Mouse (Mus musculus) cerebellum, adult 18-20 months (tissue): ENCODE data around the gene Fam25c.
"Not testable (repeated sequence)": the region's sequence is repeated elsewhere in the genome, so short reads cannot be mapped to it uniquely, and the experiment has no call there.

Experiments
- DNase-seq, 2 experiments: peaks; one replicate each; pipeline ENCODE4 v3.0.0; 2021

Fam25c gene

DNA sequence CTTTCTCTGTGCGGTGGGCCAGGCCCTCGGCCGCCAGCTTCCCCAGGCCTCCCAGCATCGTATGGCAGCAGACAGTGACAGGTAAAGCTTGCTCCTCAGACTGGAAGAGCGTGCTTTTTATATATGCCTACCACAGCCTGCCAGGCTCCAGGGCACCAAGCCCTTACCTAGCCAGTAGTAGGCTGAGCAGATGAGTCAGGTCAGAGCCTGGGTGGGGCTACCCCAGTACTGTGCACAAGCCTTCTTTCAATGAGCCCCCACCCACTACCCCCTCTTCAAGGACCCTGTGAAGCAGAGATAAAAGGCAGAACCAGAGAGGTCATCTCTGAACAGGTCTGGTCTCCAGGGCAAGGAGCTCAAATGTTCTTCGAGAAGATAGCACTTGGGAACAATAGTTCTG, at the start of gene Fam25c:
TSS of gene Fam25c (minus strand) at position 133 of the 400 bp plus-strand sequence.
- DNase-seq, result no peak

DNA sequence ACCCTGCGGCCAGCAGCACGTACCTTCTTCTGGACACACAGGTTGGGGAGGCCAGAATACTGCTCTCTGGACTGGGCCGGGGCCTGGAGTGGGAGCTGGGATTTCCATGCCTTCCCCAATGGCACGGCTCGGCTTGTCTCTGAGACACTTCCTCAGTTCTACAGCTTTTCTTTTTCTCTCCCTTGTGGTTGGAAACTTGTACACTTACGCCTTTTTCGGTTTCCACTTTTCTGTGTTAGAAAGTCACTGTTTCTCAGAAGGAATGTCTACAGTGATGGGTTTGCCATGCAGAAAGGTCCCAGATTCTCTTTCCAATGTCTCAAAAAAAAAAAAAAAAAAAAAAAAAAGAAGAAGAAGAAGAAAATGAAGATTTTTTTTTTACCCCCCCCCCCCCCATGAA, 48.2 kb upstream of the Fam25c start:
- DNase-seq, result no peak

DNA sequence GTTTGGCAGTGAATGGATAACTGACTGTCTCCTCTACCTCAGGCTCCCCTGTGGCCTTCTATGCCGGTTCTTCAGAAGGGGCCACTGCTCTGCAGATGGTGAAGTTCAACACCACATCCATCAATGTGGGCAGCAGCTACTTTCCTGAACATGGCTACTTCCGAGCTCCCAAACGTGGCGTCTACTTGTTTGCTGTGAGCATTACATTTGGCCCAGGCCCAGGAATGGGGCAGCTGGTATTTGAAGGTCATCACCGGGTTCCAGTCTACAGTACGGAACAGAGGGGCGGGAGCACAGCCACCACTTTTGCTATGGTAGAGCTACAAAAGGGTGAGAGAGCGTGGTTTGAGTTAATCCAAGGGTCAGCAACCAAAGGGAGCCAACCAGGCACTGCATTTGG, 47.6 kb upstream of the Fam25c start:
- no peak for DNase-seq

DNA sequence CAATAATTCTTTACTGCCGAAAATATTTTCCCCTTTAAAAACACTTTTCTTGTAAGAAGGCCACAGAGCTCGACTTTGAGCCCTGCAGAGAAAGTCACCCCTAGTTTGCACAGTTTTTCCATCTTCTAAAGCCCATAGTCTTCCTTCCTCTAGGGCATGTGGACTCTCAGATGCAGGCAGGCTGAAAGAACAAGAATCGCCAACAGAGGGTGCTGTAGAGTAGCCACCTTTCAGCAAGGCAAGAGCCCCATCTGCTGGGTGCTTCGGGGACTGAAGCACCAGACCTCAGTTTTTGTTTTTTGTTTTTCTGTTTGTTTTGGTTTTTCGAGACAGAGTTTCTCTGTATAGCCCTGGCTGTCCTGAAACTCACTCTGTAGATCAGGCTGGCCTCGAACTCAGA, 45.9 kb upstream of the Fam25c start:
- DNase-seq, result peak; percentile 67 to 77

DNA sequence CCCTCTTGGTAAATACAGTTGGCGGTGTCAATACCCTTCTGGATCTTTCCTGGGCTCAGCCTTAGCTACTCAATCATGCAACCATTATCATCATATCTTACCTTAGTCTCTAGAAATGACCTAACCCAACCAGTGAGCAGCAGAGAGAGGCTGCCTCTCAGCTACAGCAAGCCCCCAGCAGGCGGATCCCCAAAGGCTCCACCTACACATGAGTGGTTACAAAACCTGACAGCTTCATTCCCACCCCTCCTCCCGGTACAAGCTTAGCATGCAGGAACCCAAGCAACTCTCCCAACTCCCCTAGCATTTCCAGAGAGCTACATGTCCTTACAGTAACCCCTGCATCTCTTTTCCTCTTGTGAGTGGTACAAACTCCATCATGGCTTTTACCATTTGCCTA, 44.8 kb upstream of the Fam25c start:
- DNase-seq, result no peak

DNA sequence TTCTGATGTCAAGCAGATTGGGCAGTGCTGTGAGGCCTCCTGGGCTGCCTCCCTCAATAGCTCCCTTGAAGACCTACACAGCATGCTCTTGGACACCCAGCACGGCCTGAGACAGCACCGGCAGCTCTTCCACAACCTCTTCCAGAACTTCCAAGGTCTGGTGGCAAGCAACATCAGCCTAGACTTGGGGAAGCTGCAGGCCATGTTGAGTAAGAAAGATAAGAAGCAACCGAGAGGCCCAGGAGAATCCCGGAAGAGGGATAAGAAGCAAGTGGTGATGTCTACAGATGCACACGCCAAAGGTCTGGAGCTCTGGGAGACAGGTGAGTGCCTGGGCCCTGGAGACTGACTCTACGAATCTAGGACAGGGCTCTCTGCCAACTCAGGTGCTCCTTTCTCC, 44.1 kb upstream of the Fam25c start:
- DNase-seq, result no peak

DNA sequence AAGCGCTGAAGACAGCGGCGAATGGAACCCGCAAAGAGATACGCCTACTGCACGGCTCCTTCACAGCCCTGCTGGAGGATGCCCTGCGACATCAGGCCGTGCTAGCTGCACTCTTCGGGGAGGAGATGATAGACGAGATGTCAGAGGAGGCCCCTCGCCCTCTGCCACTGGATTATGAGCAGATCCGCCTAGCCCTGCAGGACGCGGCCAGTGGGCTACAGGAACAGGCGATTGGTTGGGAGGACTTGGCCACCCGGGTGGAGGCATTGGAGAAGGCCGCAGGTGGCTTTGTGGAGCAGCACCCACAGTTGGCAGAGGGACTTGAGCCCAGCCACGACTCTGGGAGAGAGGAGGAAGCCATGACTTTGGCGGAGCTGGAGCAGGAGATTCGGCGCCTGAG, 43.7 kb upstream of the Fam25c start:
- DNase-seq, result no peak

DNA sequence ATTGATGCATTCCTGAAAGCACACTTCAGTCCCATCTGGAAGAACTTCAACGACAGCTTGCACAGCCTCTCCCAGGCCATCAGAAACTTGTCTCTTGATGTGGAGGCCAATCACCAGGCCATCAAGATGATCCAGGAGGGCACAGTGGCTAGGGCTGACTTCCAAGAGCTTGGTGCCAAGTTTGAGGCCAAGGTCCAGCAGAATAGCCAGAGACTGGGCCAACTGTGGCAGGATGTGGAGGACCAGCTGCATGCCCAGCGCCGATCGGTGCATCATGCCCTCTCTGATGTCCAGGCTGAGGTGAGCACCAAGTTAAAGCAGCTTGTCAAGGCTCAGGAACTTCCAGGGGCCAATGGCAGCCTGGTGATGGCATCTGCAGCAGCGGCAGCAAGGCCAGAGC, 42.6 kb upstream of the Fam25c start:
- DNase-seq, result no peak

DNA sequence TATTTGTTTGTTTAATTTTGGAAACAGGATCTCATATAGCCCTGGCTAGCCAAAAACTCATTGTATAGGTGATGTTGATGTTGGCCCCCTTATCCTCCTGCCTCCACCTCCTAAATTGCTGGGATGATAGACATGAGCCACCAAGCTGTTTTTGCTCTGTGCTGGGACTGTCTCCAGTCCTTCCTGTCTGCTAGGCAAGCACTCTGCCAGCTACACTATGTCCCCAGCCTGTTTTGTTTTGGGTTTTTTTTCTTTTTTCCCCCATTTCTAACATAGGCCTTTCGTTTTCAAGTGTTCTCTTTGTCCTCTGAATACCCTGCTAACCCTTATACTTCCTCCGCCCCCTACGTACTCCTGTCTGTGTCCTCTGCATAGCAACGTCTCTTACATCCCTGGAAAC, 38.1 kb upstream of the Fam25c start:
- DNase-seq, result no peak

DNA sequence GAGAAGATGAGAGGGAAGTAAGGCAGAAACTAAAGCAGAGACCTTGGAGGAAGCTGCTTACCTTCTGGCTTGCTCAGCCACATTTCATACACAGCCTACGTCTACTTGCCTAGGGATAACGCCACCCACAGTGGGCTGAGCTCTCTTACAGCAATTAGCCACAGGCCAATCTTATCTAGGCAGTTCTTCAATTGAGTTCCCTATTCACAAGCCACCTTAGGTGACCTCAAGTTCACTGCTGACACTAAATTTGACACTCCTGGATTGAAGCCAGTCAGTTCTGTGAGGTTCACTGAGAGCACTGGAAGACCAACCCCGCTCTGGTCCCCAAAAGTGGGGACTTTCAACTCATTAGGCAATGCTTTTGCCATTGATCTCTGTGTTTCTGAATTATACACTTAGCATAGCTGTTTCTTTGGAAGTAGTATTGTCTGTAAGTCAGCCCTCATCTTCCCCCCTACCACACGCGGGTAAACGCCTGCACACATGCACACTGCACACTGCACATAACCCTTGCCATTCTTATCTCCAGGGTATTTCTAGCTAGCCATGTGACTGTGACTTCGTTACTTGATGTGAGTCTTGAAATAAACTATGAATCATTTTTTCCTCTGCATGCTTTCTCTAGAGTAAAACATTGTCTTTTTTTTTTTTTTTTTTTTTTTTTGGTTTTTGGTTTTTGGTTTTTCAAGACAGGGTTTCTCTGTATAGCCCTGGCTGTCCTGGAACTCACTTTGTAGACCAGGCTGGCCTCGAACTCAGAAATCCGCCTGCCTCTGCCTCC, 27.9 kb upstream of the Fam25c start:
- DNase-seq, result no peak

DNA sequence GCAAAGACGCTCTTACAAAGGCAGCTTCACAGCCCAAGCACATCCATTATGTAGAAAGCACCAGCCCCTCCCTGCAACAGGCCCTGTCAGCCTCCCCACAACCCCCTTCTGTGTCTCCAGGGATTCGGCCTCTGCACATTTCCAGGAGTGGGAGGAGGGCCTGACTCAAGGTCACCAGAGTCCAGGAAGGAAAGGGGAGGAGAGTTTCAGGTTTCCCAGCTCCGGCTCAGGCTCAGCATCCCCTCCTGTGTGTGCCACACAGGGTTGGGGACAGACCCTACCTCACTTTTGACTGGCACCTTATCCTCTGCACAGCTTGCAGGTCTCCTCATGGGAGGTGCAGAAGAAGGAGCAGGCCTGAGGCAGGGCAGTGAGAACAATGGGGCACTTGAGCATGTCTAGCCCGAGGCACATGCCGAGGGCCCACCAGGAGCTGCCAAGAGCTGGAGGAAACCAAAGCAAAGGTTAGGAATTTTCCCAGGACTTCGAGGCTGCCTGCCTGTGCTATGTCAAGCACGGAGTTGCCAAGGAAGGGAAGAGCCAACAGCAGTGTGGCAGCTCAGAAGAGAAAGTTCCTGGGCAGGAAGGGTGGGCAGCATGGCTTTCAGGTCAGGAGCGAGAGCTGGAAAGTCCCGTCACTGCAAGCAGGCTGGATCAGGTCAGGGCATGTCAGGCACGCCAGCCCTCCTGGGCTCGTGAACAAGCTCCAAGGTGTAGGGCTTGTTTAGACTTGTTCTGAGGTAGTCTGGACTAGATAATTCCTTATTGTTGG, 23.5 kb upstream of the Fam25c start:
- no peak for DNase-seq

DNA sequence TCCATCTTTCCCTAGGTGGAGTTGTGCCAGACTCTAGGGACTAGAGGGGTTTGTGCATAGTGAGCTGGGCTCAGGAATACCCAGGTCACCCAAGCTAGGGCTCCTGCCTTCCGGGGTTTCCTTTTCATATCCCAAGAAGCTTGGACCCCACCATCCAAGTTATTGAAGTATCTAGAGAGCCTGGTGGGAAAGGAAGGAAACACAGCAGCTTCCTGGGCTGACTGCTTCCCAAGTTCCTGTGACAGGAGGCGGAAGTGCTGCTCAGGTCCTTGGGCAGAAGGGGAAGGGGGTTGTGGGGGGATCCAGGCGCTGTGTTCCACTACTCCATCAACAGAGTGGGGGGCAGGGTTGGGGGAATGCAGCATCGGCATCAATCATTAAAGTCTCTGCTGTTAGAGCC, 21.9 kb upstream of the Fam25c start:
- DNase-seq, result no peak

DNA sequence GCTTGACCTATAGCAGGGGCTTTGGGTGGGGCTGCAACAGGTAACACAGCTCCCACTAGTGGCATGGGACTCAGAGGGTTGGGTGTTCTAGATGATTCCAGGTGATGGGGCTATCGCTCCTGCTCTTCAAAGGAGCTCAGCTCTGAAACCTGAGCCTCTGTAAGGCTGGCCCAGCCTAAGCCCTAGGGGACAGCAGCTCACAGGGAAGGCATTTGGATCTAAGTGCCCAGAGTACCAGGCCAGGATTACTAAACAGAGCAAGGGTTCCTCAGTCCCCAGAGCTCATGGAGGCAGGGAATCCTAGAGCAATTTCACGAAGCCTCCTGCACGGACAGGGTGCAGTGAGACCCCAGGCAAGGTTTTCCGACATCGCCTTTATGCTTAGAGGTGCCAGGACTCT, 20.7 kb upstream of the Fam25c start:
- no peak for DNase-seq

DNA sequence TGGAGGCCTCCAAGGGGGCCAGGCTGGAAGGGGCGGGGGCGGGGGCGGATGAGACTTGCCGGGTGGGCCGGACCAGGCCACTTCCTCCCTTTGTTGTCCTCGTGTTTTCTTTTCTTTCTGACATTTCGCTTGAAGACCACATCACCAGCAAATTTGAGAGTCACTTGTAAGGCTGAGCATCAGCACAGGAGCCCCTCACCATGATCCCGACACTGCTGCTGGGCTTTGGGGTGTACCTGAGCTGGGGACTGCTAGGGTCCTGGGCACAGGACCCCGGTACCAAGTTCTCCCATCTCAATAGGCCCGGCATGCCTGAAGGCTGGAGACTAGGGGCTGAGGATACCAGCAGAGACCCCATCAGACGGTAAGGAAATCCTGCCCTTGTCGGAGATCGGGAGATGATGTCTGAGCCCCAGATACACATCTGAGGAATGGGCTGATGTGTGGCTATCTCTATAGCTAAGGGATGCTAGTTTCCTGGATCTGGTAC, 20.2 kb upstream of the Fam25c start, which contains the start of gene Mmrn2:
TSS of gene Mmrn2 (plus strand) at position 51 of the 490 bp plus-strand sequence.
- DNase-seq, result no peak

DNA sequence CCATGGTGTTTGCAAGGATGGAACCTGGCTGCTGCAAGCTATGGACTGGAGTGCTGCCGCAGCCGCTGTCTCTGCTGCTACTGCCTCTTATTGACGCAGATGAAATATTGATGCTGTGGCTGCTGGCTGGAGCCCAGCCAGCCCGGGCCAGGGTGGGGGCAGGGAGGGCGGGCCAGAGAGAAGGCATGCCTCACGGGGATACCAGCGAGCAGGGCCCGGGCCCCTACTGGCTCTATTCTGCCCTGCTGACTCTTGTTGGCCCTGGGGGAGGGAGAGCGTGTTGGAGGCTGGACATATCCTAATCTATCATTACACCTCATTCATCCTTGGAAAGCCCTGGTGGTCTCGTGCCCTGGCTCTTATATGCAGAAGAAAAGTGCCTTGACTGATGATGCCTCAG, 19.3 kb upstream of the Fam25c start, which contains the start of gene Sncg:
TSS of gene Sncg (minus strand) at position 213 of the 400 bp plus-strand sequence.
- DNase-seq, result no peak

DNA sequence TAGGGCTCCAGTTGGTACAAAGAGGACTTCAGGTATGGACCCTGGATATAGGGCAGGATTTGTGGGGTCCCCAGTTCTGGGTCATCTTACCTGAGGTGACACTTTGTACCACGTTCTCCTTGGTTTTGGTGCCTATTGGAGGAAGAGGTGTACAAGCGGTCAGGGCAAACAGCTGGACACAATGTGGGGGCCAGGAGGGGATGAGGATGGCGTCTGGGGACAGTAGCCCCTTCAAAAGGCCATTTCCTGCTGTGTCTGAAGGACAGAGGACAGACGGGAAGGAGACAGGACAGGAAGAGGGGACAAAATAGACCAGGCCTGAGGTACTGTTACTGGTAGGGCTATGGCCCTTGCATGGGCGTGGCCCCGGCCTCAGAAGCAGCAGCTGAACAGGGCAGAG, 18.3 kb upstream of the Fam25c start:
- no peak for DNase-seq

DNA sequence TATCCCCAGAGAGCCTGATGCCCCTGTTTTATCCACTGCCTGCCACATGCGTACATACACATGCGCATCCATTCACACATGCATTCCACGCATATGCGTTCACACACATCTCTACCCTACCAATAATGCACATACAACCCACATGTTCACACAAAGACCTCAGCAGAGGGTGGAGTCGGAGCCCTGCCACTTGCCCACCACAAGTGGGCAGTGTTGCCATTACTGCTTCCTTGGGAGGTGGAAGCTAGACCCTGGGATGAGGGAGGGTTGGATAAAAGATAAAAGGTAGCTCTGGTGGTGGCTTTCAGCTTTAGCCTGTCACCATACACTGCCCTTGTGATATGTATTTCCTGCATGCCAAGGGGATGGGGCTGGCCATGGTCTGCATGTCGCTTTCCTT, 17.4 kb upstream of the Fam25c start:
- DNase-seq, result peak; percentile 37 to 55

DNA sequence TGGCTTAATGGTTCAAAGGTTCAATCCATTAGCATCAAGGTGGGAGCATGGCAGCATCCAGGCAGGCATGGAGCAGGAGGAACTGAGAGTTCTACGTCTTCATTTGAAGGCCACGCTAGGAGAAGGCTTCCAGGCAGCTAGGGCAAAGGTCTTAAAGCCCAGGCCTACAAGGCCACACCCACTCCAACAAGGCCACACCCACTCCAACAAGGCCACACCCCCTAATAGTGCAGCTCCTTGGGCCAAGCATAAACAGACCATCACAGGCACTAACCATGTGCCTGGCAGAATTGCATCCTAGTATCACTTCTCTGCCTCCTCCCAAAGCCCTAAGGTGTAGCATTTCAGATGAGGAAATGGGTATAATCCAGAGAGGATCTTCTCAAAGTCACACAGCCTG, 16.5 kb upstream of the Fam25c start:
- no peak for DNase-seq

DNA sequence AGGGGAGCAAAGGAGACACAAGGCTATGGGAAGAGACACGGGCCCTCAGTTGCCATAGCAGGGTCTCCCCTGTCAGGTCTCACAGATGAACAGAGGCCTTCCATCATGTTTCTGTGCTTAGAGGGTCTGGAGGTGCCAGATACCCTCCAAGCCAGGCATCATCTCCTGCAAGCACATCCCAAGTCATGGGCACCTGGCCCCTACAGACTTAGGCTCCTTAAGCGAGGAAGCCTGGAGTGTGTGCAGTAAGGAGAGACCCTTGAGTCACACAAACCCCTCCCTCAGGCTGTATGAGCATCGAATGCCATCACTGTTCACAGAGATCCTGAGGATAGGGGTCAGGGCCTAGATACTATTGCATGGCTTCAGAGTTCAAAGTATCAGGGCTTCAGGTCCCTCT, 15.7 kb upstream of the Fam25c start:
- DNase-seq, result no peak

DNA sequence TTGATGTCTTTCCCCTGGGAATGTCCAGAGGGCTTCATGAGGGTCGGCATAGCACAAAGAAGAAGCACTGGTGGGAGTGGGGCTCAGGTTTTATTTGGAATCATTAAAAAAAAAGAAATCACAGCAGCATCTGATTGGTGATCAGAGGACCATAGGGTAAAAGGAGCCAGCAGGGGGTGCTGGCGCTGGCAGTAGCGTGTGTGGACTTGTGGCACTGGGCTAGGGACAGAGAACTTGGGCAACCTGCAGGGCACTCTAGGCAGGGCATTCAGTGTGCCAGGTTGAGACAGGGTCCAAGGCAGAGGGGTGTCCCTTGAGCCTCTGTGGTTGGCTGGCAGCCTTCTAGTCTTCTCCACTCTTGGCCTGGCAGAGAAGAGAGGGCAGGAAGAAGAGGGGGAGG, 15.0 kb upstream of the Fam25c start:
- DNase-seq, result no peak

DNA sequence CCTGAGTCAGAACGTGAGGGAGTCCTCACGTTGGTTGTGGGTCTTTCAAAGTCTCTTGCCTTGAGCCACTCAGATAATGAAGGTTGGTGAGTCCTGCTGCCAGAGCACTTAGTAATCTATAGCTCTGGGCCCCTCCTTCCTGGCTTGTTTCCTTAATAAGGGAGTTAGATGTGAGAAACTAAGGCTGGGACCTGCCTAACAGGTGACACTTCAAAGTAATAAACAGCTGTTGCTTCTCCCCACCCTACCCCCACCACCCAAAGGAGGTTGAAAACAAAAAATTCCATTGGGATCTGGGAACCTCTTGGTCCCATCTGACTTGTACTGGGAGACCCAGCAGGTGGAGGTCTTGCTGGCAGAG, 9.9 kb upstream of the Fam25c start:
- DNase-seq, result no peak

DNA sequence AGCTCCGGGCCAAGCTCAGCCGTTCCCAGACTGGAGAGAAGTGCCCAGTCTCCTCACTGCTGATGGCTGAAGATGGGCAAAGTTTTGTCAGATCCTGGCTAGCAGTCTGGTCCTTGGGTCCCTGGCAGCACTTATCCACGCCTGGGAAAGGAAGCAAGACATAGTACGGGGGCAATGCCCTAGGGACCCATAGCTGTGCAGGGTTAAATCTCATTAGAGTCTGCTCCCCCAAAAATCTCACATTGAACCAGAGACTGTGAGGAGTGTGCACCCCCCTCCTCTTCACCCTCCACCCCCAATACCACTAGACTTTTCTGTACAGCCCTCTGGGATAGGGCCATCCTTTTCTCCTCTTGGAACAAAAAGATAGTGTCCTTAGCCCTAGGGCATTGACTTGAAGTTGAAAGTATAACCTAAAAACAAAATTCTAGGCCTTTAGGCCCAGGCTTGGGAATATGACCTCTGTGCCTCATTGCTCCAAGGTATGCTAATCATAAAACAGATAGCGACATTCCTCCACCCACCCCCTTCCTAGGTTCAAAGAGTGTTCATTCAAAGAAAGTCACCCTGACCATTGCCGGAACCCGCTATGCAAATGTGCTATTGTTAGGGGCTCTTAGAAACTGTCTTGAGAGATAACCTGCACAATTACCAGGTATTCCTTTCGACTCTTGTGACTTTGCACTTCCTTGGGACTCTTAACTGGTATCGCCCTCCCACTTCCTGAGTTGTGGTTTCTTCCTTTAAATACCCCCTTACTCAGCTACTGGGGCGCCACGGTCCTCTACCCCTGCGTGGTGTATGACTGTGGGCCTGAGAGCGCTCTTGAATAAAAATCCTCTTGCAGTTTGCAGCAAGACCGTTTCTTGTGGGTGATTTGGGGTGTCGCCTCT, 9.3 kb upstream of the Fam25c start:
- not testable (repeated sequence) for DNase-seq
